Mouse (Mus musculus) stomach, postnatal 0 days (tissue): ENCODE measurements around the gene Mtg2.

Experiments
- CTCF ChIP-seq: IDR thresholded peaks from 2 replicates; pipeline ENCODE4 v1.5.1; 2016; ENCODE audit warnings: antibody characterized with exemption, low read depth, mild to moderate bottlenecking, moderate library complexity
- EP300 ChIP-seq: optimal IDR thresholded peaks from 2 replicates; pipeline ENCODE3; 2016; ENCODE audit warnings: antibody characterized with exemption

DNA sequence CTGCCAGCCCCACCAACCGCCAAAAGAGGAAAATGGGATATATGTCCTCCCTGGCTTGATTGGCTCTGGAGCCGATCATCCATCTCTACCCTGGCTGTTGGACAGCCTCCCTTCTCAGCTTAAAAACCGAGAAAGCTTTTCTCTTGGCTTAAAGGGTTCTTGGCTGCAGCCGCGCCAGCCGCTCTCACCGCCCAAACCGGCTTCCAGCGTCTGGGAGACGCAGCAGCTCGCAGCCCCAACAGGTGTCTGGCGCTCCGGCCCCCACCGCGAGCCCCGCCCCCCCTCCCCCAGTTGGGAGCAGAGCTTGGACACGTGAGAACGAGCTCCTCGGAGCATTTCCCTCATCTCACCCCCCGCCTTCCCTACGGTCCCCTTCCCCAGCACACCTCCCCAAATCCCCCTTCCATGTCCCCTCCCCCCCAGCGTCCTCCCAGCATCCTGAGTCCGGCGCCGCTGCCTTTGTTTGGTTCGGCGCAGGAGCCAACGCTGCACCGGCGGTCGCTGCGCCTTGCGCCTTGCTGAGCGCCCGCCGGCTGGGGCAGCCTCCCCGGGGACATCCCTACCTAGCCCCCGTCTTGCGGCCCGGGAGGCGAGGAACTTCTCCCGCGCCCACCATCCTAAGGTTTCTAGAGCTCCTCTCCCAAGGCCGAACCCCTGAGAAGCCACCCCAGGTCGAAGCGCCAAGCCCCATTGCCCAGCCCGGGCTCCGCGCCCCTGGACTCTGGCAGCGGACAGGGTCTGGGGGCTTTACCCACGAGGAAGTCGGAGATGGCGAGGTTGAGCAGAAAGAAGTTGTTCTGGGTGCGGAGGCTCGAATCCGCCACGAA, 33.0 kb downstream of the Mtg2 start:
- TF ChIP-seq EP300: no peak
- no peak for TF ChIP-seq CTCF
